Mouse (Mus musculus) Muller cell, postnatal 12 days (primary cell): ENCODE results near the gene Krt78.
"Not testable (repeated sequence)": the region's sequence is repeated elsewhere in the genome, so short reads cannot be mapped to it uniquely, and the experiment has no call there.

Experiments used
- DNase-seq: peaks from one replicate; pipeline ENCODE4 v3.0.0-alpha.2; 2015; ENCODE audit errors: inconsistent ontology term

Krt78 gene

DNA sequence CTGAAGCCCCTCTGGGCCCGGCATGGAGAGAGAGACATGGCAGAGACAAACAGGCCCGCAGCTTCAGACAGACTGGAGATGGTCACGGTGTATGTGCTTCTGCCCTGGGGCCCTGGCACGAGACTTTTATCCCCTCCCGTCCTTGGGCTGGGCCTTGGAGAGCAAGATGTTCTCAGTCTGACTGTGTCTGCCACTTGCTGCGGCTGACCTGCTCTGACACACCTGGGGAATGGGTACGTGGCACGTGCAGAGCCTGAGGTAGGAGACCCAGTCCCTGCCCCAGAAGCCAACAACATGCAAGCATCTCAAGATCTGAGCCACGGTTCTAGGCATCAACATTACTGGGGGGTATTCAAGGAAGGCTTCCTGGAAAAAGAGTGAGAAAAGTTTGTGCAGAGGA is at the start of gene Krt78:
Krt78 (minus strand) TSS at position 101 of the 400 bp plus-strand sequence.
- no peak for DNase-seq

DNA sequence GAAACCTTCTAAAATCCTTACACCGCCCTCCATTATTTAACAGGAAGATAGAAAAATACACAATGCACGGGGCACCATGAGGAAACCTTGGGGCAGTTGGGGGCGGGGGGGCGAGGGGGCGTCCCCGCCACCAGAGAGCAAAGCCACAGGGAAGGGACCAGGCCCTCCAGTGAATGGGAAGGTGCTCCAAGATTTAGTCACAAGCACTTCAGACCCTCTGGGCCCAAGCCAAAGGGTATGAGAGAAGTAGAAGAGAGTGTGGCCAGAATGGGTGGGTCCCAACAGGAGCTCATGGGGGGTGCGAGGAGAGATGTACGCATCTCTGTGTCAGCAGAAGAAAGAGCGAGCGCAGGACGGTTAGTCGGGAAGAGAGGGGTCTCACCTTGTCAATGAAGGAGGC is 49.4 kb upstream of the Krt78 start:
- DNase-seq, result no peak

DNA sequence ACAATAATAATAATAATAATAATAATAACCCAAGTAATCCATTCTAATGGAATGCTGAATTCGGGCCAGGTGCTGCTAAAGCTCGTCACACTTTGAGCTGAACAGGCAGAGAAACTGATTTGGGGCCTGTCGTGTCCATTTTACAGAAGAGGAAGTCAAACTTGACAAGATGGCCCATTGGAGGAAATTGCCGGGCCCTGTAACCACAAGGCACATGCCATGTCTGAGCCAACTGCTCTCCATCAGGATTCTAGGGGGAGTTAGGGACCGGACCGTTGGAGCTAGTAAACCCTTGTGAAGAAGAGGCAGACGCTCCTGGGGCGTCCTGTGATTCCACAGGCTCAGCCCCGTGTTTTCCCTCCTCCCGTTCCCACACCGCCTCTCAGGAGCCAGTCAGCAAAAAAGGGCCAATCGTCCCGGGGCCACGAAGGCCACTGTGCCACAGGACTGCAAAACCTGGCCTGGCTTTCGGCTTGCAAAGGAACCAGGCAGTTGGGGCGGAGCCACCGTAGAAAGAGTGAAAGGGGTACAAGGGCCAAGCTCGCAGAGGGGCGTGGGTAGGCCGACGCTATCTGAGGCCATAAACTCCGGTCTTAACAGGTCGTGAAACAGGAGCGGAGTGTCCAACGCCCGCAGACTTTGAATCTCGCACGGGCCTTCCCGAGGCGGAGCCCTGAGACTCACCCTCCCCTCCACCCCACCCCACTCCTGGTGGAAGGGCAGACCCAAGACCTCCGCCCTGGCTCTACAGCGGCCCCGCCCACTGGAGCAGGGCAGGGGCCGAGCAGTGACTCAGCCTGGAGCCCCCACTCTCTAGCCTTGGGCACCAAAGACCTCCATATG is 48.8 kb upstream of the Krt78 start:
- peak; percentile 83 for DNase-seq

GRCm38 (mm10) chr15:101999676-102000335 is 45.7 kb upstream of the Krt78 start:
- no peak for DNase-seq

DNA sequence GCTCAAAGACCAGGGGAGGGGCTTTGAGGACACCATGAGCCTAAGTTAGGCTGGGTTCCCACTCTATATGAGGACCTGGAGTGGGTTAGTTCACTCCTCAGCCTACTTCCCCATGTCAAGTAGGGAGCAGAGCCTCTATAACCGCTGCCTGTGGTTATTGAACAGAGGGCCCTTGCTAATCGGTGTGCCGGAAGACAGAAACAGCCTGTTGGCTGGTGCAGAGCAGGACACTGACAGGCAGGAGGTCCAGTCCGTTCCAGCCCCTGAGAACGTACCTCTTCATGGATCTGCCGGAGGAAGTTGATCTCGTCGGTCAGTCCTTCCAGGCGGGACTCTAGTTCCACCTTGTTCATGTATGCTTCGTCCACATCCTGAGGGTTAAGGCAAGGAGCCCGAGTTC is 45.1 kb upstream of the Krt78 start:
- no peak for DNase-seq

- DNase-seq, result not testable (repeated sequence)
These were observed 42.5 kb upstream of the Krt78 start for GRCm38 (mm10) chr15:101996450-101997078.

- DNase-seq, result no peak
These were observed 41.6 kb upstream of the Krt78 start for GRCm38 (mm10) chr15:101995484-101996236.

DNA sequence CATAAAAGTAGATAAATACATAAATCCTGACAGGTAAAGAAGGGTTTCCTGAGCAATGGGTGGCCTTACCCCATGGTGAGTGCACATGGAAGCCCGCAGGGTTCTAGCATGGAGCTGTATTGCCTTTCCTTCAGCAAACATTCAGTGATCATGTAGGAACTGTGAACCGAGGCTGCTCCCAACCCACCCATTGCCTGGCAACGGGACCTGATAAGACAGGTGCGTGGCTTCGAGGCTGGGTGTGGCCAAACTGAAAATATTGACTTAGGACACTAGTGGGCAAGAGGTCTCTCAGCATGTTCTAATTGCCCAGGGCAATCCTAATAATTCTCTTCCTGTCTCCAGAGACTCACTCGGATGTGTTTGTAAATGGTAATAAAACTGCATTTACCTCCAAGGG is 40.3 kb upstream of the Krt78 start:
- no peak for DNase-seq

GRCm38 (mm10) chr15:101990946-101991345 is 36.9 kb upstream of the Krt78 start:
- DNase-seq, result no peak

GRCm38 (mm10) chr15:101988714-101989113 is 34.6 kb upstream of the Krt78 start:
- DNase-seq, result no peak

GRCm38 (mm10) chr15:101988119-101988518 is 34.0 kb upstream of the Krt78 start:
- peak; percentile 63 for DNase-seq

DNA sequence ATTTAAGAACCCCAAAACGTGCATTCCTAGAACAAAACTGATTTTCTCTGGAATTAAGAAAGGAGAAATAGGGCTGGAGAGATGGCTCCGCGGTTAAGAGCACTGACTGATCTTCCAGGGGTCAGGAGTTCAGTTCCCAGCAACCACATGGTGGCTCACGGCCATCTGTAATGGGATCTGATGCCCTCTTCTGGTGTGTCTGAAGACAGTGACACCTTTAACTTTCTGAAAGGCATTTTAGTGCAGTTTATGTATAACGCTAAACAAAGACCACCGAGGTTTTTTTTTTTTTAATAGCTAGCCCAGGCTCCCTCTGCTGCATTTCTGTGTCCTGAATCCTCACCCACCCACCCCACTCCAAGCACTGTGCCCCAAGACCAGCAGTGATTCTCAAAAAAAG is 30.7 kb upstream of the Krt78 start:
- DNase-seq, result no peak

DNA sequence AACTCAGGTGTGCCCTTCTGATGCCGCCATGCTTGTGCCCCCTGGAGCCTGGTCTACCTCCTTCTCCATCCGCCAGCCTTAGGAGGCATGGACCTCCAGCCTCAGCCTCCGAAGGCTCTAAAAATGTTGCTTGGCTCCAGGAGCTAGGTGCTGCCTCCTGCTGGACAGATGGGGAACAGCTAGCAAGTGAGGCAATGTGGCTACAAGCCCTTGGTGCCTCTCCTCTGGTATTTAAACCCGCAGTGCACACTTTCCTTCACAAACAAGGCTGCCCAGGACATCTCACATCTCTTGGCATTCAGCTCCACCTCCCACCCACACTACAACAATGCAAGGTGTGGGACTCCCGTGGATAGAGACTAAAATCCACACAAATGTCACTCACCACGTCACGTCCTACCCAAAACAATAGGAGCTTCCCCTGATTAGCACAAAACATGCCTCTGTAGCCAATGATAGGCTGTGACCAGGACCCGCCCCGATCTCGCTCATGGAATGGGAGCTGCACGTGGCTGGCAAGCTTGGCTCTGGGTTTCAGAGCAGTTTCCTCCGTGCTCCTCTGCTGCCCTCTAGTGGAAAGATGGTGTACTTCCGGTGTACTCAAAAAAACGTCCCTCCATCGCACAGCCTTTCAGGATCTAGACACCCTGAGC is 30.0 kb upstream of the Krt78 start:
- DNase-seq, result peak; percentile 95

- no peak for DNase-seq
These were observed 29.3 kb upstream of the Krt78 start for GRCm38 (mm10) chr15:101983315-101983948.

DNA sequence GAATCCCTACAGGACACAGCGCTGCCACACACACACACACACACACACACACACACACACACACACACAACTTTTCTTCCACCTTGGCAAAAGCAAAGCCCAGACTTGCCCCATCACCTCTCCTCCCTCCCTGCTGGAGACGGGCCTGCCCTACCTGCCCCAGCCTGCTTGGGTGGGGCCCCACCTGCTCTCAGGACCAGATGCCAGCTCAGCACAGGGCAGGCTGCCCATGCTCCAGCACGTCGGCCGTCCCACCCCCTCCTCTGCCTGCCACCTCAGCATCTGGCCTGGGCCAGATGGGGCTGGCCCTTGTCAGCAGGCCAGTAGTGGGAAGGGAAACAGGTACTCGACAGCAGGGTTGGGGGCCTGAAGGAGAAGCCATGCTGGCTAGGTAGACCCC is 26.8 kb upstream of the Krt78 start:
- no peak for DNase-seq

DNA sequence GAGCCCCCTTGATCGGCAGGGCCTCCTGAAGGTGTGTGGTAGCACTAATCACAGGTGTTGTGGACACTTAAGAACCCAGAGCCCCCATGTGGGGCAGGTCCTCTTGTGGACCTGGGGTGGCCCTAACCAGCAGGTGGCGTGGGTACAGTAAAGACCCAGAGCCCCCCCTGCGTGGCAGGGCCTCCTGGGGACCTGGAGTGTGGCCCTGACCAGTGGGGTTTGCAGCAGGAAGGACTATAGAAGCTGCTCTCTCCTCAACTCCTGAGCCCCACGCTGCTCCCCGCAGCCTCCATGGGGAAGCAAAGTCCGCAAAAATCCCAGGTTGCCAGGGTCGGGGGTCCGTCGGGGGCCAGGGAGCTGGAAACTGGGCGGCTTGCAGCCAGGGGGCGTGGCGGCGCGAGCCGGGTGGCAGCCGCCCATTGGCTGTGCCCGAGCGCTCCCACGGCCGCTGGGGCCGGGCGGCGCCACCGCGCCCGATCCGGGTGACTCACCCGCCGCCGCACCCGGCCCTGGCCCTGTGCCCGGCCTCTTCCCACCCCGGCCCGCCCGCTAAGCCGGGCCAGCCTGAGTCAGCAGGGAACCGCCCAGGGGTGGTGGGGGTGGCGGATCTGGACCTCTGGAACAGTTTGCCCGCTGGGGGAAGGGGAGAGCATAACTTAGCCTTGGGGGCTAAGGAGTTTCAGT is 23.1 kb upstream of the Krt78 start:
- DNase-seq, result peak; percentile 96

- DNase-seq, result no peak
These were observed 22.6 kb upstream of the Krt78 start for GRCm38 (mm10) chr15:101976641-101977040.

DNA sequence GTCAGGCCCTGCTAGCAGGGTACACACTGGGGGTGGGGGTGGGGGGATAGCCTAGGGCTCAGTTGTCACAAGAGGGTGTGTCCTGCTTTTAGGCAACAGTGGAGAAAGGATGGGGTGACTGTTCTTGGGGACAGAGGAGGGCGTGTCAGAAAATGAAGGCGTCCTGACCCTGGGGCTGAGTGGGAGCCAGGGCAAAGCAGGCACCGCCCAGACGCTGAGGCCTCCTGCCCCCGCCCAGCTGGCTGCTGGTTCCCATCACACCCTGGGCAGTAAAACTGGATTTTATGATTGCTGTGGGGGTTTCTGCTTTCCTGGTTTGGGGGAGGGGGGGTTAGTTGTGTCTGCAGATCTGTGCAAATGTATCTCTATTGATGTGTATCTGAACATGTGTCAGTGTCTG is 21.9 kb upstream of the Krt78 start:
- DNase-seq, result no peak

DNA sequence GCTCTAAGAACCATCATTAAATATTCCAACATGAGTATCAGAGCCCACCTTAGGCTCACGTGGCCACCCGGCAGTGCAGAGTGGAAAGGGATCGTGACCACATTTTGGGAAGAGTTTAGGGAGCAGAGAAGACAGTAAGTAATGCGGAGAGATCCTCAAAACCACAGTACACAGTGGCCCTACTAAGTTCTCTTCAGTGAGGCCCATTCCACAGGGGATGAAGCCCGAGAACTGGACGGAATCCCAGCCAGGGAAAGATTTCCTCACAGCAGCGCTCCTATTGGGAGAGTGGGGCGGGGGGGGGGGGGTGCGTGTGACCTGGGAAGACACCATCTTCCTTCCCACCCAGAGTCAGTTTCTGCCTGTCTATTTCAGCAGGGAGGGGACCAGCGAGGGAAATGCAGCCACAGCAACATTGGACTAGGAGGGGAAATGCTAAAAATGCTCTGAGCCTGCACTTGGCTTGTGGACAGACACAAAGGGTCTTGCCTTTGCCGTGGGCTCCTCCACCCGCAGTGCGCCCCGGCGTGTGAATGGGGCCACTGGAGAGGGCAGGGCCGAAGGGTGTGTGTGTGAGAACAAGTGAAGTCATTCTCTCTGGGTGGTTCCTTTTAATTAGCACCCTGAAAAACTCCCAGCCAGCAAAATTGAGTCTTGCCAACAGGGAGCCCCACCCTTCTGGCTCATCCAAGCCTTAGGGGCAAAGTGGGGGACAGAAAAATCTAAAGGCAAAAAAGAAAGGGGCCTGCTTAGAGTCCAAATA is 20.2 kb upstream of the Krt78 start:
- DNase-seq, result no peak
